Mouse (Mus musculus) urinary bladder, postnatal 25 days (tissue): ENCODE results near the gene Farsa.
"Not testable (repeated sequence)": the region's sequence is repeated elsewhere in the genome, so short reads cannot be mapped to it uniquely, and the experiment has no call there.

Experiments
- DNase-seq: peaks from one replicate; pipeline ENCODE4 v3.0.0; 2022; ENCODE audit warnings: low spot score

Gene Farsa

GRCm38 (mm10) chr8:84856864-84857441, at the start of gene Farsa:
Gene Farsa (plus strand): TSS chr8:84856989.
- DNase-seq, result peak; percentile 90

DNA sequence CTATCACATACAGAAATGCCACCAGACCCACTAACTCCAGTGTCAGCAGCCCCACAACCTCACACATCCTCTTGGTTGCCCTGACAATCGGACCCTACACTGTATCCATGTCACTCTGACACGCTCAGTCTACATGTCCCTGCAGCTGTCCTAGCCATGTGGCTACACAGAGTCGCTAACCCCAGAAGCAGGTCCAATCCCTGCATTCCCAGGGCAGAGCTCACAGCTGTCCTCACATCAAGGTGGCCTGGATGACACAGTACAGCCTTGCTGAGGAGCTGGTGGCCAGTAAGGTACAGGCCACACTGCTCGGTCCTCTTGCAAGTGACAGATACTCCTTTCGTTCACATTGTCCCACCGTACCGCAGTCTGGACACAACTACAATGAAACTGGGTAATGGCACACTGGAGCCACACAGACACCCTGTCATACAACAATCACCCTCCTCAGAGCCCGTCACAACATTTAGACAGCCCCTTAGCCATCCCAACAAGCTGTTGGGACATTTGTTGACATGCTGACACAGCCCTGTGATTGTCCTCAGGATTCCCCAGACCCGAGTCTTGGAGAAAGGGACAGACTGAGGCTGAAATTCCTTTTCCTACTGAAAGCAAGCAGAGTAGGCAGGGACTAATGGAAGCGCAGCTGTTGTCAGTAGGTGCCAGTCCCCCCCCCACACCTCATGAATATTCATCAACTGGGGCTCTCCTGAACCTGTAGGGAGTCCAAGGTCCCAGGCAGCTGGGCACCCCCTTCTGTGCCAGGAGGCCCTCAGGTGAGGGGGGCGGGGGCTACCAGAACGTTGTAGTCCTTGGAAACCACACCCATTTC, 47.5 kb upstream of the Farsa start:
- no peak for DNase-seq

- DNase-seq, result no peak
These were observed 46.9 kb upstream of the Farsa start for GRCm38 (mm10) chr8:84809941-84810280.

GRCm38 (mm10) chr8:84810896-84811295, 45.9 kb upstream of the Farsa start:
- DNase-seq, result peak; percentile 94

- no peak for DNase-seq
These were observed 45.5 kb upstream of the Farsa start for GRCm38 (mm10) chr8:84811303-84811702.

DNA sequence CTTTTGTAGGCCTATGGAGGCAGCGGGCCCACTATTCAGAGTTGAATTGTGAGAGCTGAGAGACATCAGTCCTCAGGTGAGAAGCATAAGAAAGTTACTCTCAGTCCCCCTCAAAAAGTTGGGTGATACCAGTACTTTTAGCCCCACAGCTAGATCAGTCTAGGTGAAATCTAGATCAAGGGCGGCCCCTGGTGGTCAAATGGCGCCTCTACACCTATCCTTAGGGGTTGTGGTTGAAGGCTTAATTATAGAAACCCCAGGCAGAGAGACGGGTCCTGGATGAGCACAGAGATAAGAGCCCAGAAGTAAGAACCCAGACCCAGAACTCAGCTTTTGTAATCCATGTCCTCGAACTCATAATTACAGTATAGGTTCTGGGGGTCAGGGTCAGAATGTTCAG, 43.7 kb upstream of the Farsa start:
- peak; percentile 84 for DNase-seq

DNA sequence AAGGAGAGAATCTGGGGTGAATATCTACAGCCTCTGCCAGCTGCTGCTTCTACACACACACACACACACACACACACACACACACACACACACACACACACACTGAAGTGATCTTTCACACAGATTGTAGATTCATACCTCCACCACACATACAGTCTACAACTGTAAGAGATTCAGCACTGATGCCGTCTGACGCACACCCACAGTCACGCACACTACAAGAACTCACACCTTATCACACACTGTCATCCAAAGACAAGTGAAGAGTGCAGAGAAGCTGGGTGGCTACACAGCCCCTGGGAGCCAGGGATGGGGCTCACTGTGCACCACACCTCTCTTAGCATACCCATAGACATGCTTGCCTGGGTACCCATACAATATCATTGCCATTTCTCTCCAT, 43.0 kb upstream of the Farsa start:
- DNase-seq, result no peak

- no peak for DNase-seq
These were observed 42.6 kb upstream of the Farsa start for GRCm38 (mm10) chr8:84814240-84814554.

- no peak for DNase-seq
These were observed 42.0 kb upstream of the Farsa start for GRCm38 (mm10) chr8:84814555-84815441.

DNA sequence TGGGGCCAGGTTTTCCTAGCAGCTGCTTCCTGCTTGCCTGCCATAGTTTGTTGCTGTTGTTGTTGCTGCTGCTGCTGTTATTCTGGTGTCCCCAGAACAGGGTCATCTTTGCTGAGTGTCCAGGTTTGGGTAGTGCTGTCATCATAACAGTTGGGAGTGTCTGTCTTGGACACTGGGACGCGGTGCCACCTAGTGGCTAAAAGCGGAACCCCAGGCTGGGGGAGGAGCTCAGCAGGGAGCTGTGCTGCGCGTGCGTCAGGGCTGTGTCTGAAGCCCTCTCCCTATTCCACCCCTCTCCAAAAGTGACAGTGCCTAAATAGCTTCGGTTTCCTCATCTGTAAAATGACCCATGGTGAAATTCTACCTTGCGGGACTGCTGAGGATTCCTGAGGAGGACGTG, 41.2 kb upstream of the Farsa start:
- DNase-seq, result peak; percentile 99

GRCm38 (mm10) chr8:84816117-84816516, 40.7 kb upstream of the Farsa start:
- DNase-seq, result no peak

- DNase-seq, result no peak
These were observed 34.1 kb upstream of the Farsa start, which contains the start of gene Dand5 for GRCm38 (mm10) chr8:84822723-84823122. Gene Dand5 (minus strand): TSS chr8:84822823.

GRCm38 (mm10) chr8:84823653-84824052, 33.1 kb upstream of the Farsa start:
- no peak for DNase-seq

DNA sequence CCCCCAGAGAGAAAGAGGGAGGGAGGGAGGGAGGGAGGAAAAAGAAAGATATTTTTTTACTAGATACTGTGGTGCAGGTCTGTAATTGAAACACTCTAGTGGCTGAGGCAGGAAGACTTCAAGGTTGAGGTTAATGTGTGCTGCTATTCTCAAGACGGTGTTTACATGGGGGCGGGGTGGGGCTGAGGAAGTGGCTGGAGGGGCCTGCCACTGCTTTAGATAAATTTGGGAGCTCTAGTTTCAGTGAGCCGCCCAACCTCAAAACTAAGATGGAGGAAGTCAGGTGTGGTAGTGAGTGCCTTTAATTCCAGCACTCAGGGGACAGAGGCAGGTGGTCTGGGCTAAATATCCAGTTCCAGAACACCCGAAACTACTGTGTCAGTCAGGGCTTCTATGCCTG, 31.2 kb upstream of the Farsa start:
- no peak for DNase-seq

DNA sequence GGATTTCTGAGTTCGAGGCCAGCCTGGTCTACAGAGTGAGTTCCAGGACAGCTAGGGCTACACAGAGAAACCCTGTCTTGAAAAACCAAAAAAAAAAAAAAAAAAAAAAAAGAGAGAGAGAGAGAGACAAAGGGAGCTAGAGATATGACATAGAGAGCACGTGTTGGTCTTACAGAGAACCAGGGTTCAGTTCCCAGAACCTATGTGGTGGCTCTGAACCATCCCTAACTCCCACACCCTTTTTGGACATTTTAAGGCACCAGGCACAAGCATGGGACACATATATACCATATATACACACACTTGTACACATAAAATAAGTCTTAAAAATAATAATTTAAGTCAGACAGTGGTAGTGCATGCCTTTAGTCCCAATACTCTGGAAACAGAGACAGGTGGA, 30.3 kb upstream of the Farsa start:
- DNase-seq, result not testable (repeated sequence)

DNA sequence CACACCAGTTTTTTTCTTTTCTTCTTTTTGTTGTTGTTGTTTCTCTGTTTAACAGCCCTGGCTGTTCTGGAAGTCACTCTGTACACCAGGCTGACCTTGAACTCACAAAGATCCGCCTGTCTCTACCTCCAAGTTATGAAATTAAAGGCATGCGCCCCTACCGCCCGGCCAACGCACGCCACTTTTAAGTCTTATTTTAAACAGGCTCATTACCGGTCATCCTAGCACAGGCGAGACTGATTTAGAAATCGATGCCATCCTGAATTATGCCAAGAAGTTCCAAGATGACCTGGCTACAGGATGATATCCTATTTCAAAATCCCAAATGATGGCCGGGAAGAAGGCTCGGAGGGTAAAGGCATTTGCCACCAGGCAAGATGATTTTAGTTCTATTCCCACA, 25.3 kb upstream of the Farsa start, which contains the start of gene Gadd45gip1:
TSS of gene Gadd45gip1 (plus strand) at position 33 of the 400 bp plus-strand sequence.
- no peak for DNase-seq

- DNase-seq, result peak; percentile 83
These were observed 24.6 kb upstream of the Farsa start for GRCm38 (mm10) chr8:84832034-84832717.

DNA sequence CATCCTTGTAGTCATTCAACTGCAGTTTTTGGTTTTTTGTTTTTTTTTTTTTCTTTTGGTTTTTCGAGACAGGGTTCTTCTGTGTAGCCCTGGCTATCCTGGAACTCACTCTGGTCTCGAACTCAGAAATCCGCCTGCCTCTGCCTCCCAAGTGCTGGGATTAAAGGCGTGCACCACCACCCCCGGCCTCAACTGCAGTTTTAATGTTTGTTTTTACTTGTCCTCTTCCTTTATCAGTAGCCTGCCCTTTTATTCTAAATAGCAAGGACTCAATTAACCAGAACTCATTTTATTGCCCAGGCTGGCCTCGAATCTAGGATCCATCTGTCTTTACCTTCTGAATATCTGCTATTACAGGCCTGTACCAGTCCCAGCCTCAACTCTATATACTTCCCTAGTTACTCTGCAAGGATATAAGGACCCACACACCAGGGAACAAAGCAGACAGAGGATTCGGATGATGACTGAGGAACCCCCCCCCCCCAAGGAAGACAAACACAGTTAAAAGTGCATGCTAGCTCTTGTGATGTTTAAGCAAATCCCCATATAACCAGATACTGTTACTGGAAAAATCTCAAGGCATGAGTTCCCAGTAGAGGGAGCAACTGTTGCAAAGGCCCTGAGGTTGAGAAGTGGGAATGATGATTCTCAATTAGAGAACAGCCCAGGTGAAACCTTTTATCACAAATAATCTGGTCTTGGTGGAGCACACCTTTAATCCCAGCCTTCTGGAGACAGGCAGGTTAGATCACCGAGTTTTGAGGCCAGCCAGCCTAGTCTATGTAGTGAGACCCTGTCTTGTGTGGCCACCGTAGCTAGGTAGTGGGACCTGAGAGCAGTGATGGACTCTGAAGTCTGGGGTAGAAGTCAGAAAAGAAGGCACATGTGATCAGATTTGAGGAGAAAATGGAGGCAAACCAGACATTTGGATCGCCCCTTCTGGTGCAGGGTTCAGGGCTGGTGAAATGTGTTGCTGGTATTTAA, 23.7 kb upstream of the Farsa start:
- DNase-seq, result no peak

DNA sequence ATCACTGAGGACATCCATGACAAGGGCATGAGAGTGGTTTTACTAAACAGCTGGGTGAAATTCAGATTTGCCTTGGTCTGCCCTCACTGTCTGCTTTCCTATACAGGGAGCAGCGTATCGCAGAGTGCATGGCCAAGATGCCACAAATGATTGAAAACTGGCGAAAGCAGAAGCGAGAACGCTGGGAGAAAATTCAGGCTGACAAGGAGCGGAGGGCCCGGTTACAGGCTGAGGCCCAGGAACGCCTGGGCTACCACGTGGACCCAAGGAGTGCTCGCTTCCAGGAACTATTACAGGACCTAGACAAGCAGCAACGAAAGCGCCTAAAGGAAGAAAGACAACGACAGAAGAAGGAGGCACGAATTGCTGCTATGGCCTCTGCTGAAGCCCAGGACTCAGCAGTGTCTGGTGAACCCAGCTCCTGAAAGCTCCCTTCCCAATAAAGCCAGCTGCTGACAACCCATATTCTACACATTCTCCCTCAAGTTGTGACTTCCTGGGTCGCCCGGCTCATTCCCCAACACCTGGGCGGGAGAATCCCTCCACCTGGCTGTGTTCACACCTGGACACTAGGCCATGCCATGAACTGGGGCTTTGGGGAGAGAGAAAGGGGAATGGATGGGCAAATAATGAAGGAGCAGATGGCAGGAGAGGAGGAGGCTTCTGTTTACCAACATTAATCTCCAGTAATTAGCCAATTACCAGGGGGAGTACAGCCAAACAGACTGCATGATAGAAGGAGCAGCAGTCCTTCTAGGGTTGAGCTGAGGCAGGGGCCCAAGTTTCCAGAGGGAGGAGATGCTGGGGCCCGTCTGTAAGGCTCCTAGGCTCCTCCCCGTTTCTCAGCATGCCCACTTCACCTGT, 22.6 kb upstream of the Farsa start:
- DNase-seq, result no peak
